29 mouse cellular contexts compared by ENCODE assay signal in the genomic region with DNA sequence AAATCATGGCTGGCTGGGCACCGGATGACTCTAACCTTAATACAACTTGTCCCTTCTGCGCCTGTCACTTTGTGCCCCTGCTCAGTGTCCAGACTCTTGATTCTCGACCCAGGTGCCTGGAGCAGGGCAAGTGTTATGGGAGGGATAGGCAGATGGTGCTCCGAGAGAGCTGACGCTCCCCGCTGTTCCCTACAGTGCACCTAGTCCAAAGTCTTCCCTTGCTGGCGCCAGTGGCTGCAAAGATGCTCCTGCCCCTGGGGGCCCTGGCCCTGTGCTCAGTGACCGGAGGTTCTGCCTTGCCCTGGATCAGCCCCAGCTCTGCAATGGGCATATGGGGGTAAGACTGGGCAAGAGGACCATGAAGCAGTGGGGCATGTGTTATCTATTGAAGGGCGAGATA. TPM values are rescaled to one million over a fixed set of nuclear protein-coding genes. Genes with fewer than 3 reads are reported as not detected.
DNase-seq lines count a peak whose midpoint lies in the region; ATAC-seq and TF ChIP-seq lines count a peak whose summit lies in the region.
"Had no signal": no experiment of that assay in that cellular context is flagged by ENCODE, and none has a peak within 500 bp of the region (broad histone marks: within the 10 kb centered on the region; RNA-seq: fewer than 3 reads in every experiment).

No protein-coding gene starts in this region.

- no peaks in the 10 kb centered on the region for H3K9me3 ChIP-seq in intestine, postnatal 0 days (ENCODE audit: control insufficient read depth)
- no peaks in the 10 kb centered on the region for H3K9me3 ChIP-seq in intestine, embryonic 15.5 days
- H3K9me3 ChIP-seq: embryonic facial prominence, embryonic 12.5 days; forebrain, embryonic 15.5 days; hindbrain, embryonic 10.5 days; limb, embryonic 10.5 days; limb, embryonic 15.5 days had no signal

- H3K4me3 ChIP-seq in intestine, postnatal 0 days (ENCODE audit: low read depth, low read length), result no peak overlapping the region
- H3K4me3 ChIP-seq in intestine, embryonic 15.5 days (replicated peaks), result no peak overlapping the region
- H3K4me3 ChIP-seq: embryonic facial prominence, embryonic 12.5 days; forebrain, embryonic 15.5 days; hindbrain, embryonic 10.5 days; limb, embryonic 10.5 days; limb, embryonic 15.5 days had no signal

- TF ChIP-seq CTCF in intestine, postnatal 0 days (IDR thresholded peaks at IDR 0.05; ENCODE audit: low read depth), result no peak

- 78% methylated on average over 9 of the region's 9 CpGs for WGBS in intestine, postnatal 0 days
- WGBS in intestine, embryonic 15.5 days, result 86% methylated on average over 9 of the region's 9 CpGs

- H3K27ac ChIP-seq in intestine, postnatal 0 days (ENCODE audit: low read depth, low read length), result no peak overlapping the region
- no peak overlapping the region for H3K27ac ChIP-seq in intestine, embryonic 15.5 days
- H3K27ac ChIP-seq: embryonic facial prominence, embryonic 12.5 days; forebrain, embryonic 15.5 days; limb, embryonic 10.5 days; limb, embryonic 15.5 days; macrophage had no signal

- 0 out of 2 replicates have a peak, but pooled peaks have one; percentile 33 for ATAC-seq in intestine, postnatal 0 days
- ATAC-seq in intestine, embryonic 15.5 days, result no peak
- no peak for ATAC-seq in frontal cortex, adult (ENCODE audit: low TSS enrichment)
- ATAC-seq: forebrain, embryonic 15.5 days; hindbrain, embryonic 16.5 days; Patski had no signal

- H3K36me3 ChIP-seq in intestine, postnatal 0 days (ENCODE audit: control insufficient read depth, insufficient read depth), result peaks cover 40% of the 10 kb centered on the region; the same call in 1 of the 2 replicates
- peaks cover 11% of the 10 kb centered on the region for H3K36me3 ChIP-seq in intestine, embryonic 15.5 days

- no peaks in the 10 kb centered on the region for H3K27me3 ChIP-seq in intestine, postnatal 0 days (replicated peaks; ENCODE audit: control insufficient read depth, insufficient read depth, low read length)
- no peaks in the 10 kb centered on the region for H3K27me3 ChIP-seq in intestine, embryonic 15.5 days (replicated peaks)
- H3K27me3 ChIP-seq: embryonic facial prominence, embryonic 12.5 days; forebrain, embryonic 15.5 days; limb, embryonic 15.5 days; Patski had no signal

- DNase-seq in brain, adult 2 months (ENCODE audit: low read depth, low spot score), result peak; percentile 93
- DNase-seq in cerebellum, adult 8-10 months, result peak; percentile 83
- peak; percentile 90 to 91 for DNase-seq in cerebellum, postnatal 25 days
- no peak for DNase-seq in heart, adult 11 months
- DNase-seq in adrenal gland, postnatal 4 days (ENCODE audit: low spot score in 2 of 2), result no peak
- DNase-seq: adrenal gland, postnatal 10 days; gastrocnemius, postnatal 10 days; heart, postnatal 14 days; kidney, adult 9 months; kidney, postnatal 10 days; layer of hippocampus, postnatal 36 days; lung, adult 2 months; lung, postnatal 10 days; midbrain, embryonic 14.5 days; retina, postnatal 1 day; right cerebral cortex, postnatal 14 days had no signal

- H3K4me2 ChIP-seq in intestine, postnatal 0 days (replicated peaks; ENCODE audit: low read depth), result no peak overlapping the region
- no peak overlapping the region for H3K4me2 ChIP-seq in intestine, embryonic 15.5 days (replicated peaks)
- H3K4me2 ChIP-seq: embryonic facial prominence, embryonic 12.5 days; forebrain, embryonic 15.5 days; limb, embryonic 15.5 days had no signal

- H3K9ac ChIP-seq in intestine, postnatal 0 days (ENCODE audit: low read depth, low read length), result no peak overlapping the region
- H3K9ac ChIP-seq in intestine, embryonic 15.5 days, result no peak overlapping the region
- H3K9ac ChIP-seq: embryonic facial prominence, embryonic 12.5 days; forebrain, embryonic 15.5 days; limb, embryonic 15.5 days had no signal

- H3K4me1 ChIP-seq in intestine, postnatal 0 days (replicated peaks; ENCODE audit: control insufficient read depth, insufficient read depth, low read length), result no peaks in the 10 kb centered on the region
- H3K4me1 ChIP-seq in intestine, embryonic 15.5 days (replicated peaks), result no peaks in the 10 kb centered on the region
- H3K4me1 ChIP-seq: embryonic facial prominence, embryonic 12.5 days; forebrain, embryonic 15.5 days; limb, embryonic 15.5 days had no signal

RNA-seq across cellular contexts. Expression of a gene that starts 12.8 kb away (rescaled TPM):
- polyA plus RNA-seq in intestine, postnatal 0 days (2015; fragmentation: Nextera tagmentation; extraction: Ambion mirVana), result 0.93 and 0.94 TPM in 2 replicates
- polyA plus RNA-seq in intestine, embryonic 15.5 days (2015; fragmentation: Nextera tagmentation; extraction: Ambion mirVana), result 2.3 and 3.9 TPM in 2 replicates
- total RNA-seq in adrenal gland, postnatal 4 days (2021), result 10 to 100 TPM; 15.5 to 17.4 TPM

RNA-seq across cellular contexts. Expression of a gene that starts 15.2 kb away (rescaled TPM):
- 4.7 and 6.6 TPM in 2 replicates for polyA plus RNA-seq in intestine, postnatal 0 days (2015; fragmentation: Nextera tagmentation; extraction: Ambion mirVana)
- 9.0 and 9.7 TPM in 2 replicates for polyA plus RNA-seq in intestine, embryonic 15.5 days (2015; fragmentation: Nextera tagmentation; extraction: Ambion mirVana)
- total RNA-seq in adrenal gland, postnatal 4 days (2021), result 100 to 1,000 TPM in 1 of 2 experiments, 10 to 100 TPM in 1; 90.7 to 105 TPM

RNA-seq across cellular contexts. Expression of a gene that starts 23.8 kb away (rescaled TPM):
- polyA plus RNA-seq in intestine, postnatal 0 days (2015; fragmentation: Nextera tagmentation; extraction: Ambion mirVana), result 12.2 and 14.9 TPM in 2 replicates
- 18.6 and 19.0 TPM in 2 replicates for polyA plus RNA-seq in intestine, embryonic 15.5 days (2015; fragmentation: Nextera tagmentation; extraction: Ambion mirVana)
- total RNA-seq in adrenal gland, postnatal 4 days (2021), result 10 to 100 TPM; 57.6 to 57.9 TPM

RNA-seq across cellular contexts. Expression of a gene that starts 29.8 kb away (rescaled TPM):
- polyA plus RNA-seq in intestine, postnatal 0 days (2015; fragmentation: Nextera tagmentation; extraction: Ambion mirVana), result 153 and 158 TPM in 2 replicates
- 114 and 119 TPM in 2 replicates for polyA plus RNA-seq in intestine, embryonic 15.5 days (2015; fragmentation: Nextera tagmentation; extraction: Ambion mirVana)
- total RNA-seq in adrenal gland, postnatal 4 days (2021), result 100 to 1,000 TPM; 136 TPM

RNA-seq across cellular contexts. Expression of a gene that starts 34.5 kb away (rescaled TPM):
- 7.5 and 8.6 TPM in 2 replicates for polyA plus RNA-seq in intestine, postnatal 0 days (2015; fragmentation: Nextera tagmentation; extraction: Ambion mirVana)
- 10.7 and 14.5 TPM in 2 replicates for polyA plus RNA-seq in intestine, embryonic 15.5 days (2015; fragmentation: Nextera tagmentation; extraction: Ambion mirVana)
- under 1 TPM; 0.87 to 0.98 TPM for total RNA-seq in adrenal gland, postnatal 4 days (2021)
- total RNA-seq: heart, postnatal 14 days; megakaryocyte-erythroid progenitor cell, adult 5-6 weeks; monocyte, adult 5-6 weeks had no signal

Comparison
In these comparisons a context has a peak if more than half of its experiments do, and no peak if none do; other contexts are left out.
1. DNase-seq: peak in brain, adult 2 months (single experiment), cerebellum, adult 8-10 months (single experiment) and cerebellum, postnatal 25 days (2 of 2); none in heart, adult 11 months (single experiment) and adrenal gland, postnatal 4 days (0 of 2).